ENCODE assay signal across 9 mouse cellular contexts in the genomic region with DNA sequence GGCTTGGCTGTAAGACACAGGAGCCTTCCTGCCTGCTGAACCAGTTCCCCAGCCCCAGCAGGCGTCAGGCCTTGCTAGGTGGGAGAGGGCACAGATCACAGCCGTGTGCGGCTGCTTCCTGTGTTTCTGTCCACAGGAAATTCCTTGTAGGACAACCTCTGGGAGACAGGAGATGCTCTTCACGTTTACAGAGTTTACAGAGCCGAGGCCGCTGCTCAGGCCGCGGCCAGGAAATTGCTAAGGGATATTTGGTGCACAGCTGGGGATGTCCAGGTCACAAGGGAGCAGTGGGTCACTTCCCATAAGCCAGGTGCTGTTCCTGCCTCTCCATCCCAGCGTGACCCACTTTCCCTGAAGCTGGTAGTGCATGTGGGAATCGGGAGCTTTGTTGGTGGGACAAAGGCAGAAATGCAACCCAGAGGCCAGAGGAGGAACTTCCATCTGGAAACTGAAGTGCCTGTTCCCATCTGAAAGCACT. TPM values are rescaled to one million over a fixed set of nuclear protein-coding genes. Genes with fewer than 3 reads are reported as not detected.
A peak's percentile ranks its signal among the peaks of the same experiment; 100 is the strongest.
DNase-seq lines count a peak whose midpoint lies in the region; ATAC-seq and TF ChIP-seq lines count a peak whose summit lies in the region.
"Had no signal": no experiment of that assay in that cellular context is flagged by ENCODE, and none has a peak within 500 bp of the region (broad histone marks: within the 10 kb centered on the region; RNA-seq: fewer than 3 reads in every experiment).

No protein-coding gene starts in this region.

- ATAC-seq in erythroblast, adult 5-6 weeks (replicated peaks; ENCODE audit: low FRiP score, poor library complexity, severe bottlenecking), result no peak
- ATAC-seq in megakaryocyte progenitor cell, adult 5-6 weeks (replicated peaks; ENCODE audit: poor library complexity), result no peak; the same call in 1 of the 2 replicates

- no peak for TF ChIP-seq CTCF in gastrocnemius, adult 2 months (IDR thresholded peaks at IDR 0.05)

- H3K4me3 ChIP-seq in gastrocnemius, adult 2 months, result peak overlapping the region; percentile 32
- H3K4me3 ChIP-seq: erythroblast, embryonic 14.5 days had no signal

- H3K27ac ChIP-seq in gastrocnemius, adult 2 months, result peak overlapping the region; percentile 62

- DNase-seq in gastrocnemius, adult 2 months, result peak; percentile 24
- no peak for DNase-seq in gastrocnemius, adult 8-10 months (ENCODE audit: low spot score in 2 of 2)
- DNase-seq in forelimb bud, embryonic 11.5 days (ENCODE audit: low read depth, low spot score), result peak; percentile 67
- DNase-seq in kidney, adult 18-20 months, result peak; percentile 34
- DNase-seq in neural tube, embryonic 10.5 days (ENCODE audit: extremely low spot score, low spot score), result peak; percentile 48
- DNase-seq in left cerebral cortex, postnatal 14 days (ENCODE audit: low spot score in 2 of 2), result no peak

- intact Hi-C loops in gastrocnemius, adult 2 months (cut with DNase I), result loop anchor here (10.0 kb wide), 3 partner anchors 73 to 393 kb away; no protein-coding TSS in a partner anchor
- intact Hi-C loops in left cerebral cortex, postnatal 14 days (cut with DNase I), result no loop called here

RNA-seq across cellular contexts. Expression of gene Atp5s, which starts 27.2 kb away (rescaled TPM):
- 10 to 100 TPM; 20.1 to 24.4 TPM for total RNA-seq in gastrocnemius, adult 2 months (2021)
- total RNA-seq in gastrocnemius, adult 8-10 months (2022), result 10 to 100 TPM; 16.3 to 19.1 (median 17.1) TPM
- total RNA-seq in erythroblast, adult 5-6 weeks (2015; ENCODE audit: low replicate concordance), result 15.5 and 47.3 TPM in 2 replicates
- 11.7 and 15.2 TPM in 2 replicates for total RNA-seq in erythroblast, adult 5-6 weeks (2017; ENCODE audit: low replicate concordance)
- total RNA-seq in left cerebral cortex, postnatal 14 days (2021), result 10 to 100 TPM; 25.4 to 34.8 TPM
- 21.3 and 31.6 TPM in 2 replicates for total RNA-seq in megakaryocyte progenitor cell, adult 5-6 weeks (2015)
- total RNA-seq in megakaryocyte progenitor cell, adult 5-6 weeks (2017), result 8.9 and 15.1 TPM in 2 replicates

RNA-seq across cellular contexts. Expression of gene L2hgdh, which starts 27.2 kb away (rescaled TPM):
- 10 to 100 TPM; 38.7 to 39.6 TPM for total RNA-seq in gastrocnemius, adult 2 months (2021)
- total RNA-seq in gastrocnemius, adult 8-10 months (2022), result 10 to 100 TPM; 41.3 to 48.5 (median 45.1) TPM
- total RNA-seq in erythroblast, adult 5-6 weeks (2015; ENCODE audit: low replicate concordance), result 2.3 and 7.7 TPM in 2 replicates
- 3.3 and 3.9 TPM in 2 replicates for total RNA-seq in erythroblast, adult 5-6 weeks (2017; ENCODE audit: low replicate concordance)
- total RNA-seq in left cerebral cortex, postnatal 14 days (2021), result 10 to 100 TPM; 13.3 to 14.3 TPM
- 13.6 and 21.3 TPM in 2 replicates for total RNA-seq in megakaryocyte progenitor cell, adult 5-6 weeks (2015)
- total RNA-seq in megakaryocyte progenitor cell, adult 5-6 weeks (2017), result 33.9 and 35.8 TPM in 2 replicates

RNA-seq across cellular contexts. Expression of gene Cdkl1, which starts 39.2 kb away (rescaled TPM):
- total RNA-seq in gastrocnemius, adult 2 months (2021), result 1 to 10 TPM in 1 of 2 experiments, under 1 TPM in 1; 0.69 to 1.3 TPM
- 1 to 10 TPM; 1.1 to 1.7 (median 1.3) TPM for total RNA-seq in gastrocnemius, adult 8-10 months (2022)
- total RNA-seq in erythroblast, adult 5-6 weeks (2015; ENCODE audit: low replicate concordance), result 43.6 and 51.4 TPM in 2 replicates
- total RNA-seq in erythroblast, adult 5-6 weeks (2017; ENCODE audit: low replicate concordance), result 86.7 and 87.6 TPM in 2 replicates
- total RNA-seq in left cerebral cortex, postnatal 14 days (2021), result 10 to 100 TPM; 33.7 to 39.1 TPM
- not detected in 2 replicates for total RNA-seq in megakaryocyte progenitor cell, adult 5-6 weeks (2015)
- not detected in 2 replicates for total RNA-seq in megakaryocyte progenitor cell, adult 5-6 weeks (2017)

Comparison
In these comparisons a context has a peak if more than half of its experiments do, and no peak if none do; other contexts are left out.
1. DNase-seq: peak in gastrocnemius, adult 2 months (single experiment), forelimb bud, embryonic 11.5 days (single experiment), kidney, adult 18-20 months (single experiment) and neural tube, embryonic 10.5 days (single experiment); none in gastrocnemius, adult 8-10 months (0 of 2) and left cerebral cortex, postnatal 14 days (0 of 2).
2. RNA of gene Cdkl1, which starts 39.2 kb away (total RNA-seq): 43.6 to 87.6 TPM in erythroblast, adult 5-6 weeks and 33.7 to 39.1 TPM in left cerebral cortex, postnatal 14 days; 1.1 to 1.7 TPM in gastrocnemius, adult 8-10 months, 0.69 to 1.3 TPM in gastrocnemius, adult 2 months and not detected in megakaryocyte progenitor cell, adult 5-6 weeks; every median in the first group is over 10 times any median in the second.